Mouse (Mus musculus): Measurements from ENCODE around the gene Minpp1. TPM values are rescaled to one million over a fixed set of nuclear protein-coding genes. Genes with fewer than 3 reads are reported as not detected.

Gene Minpp1
- total and polyA plus RNA-seq, 3 experiments: 176 to 256 TPM; not detected in 1

DNA sequence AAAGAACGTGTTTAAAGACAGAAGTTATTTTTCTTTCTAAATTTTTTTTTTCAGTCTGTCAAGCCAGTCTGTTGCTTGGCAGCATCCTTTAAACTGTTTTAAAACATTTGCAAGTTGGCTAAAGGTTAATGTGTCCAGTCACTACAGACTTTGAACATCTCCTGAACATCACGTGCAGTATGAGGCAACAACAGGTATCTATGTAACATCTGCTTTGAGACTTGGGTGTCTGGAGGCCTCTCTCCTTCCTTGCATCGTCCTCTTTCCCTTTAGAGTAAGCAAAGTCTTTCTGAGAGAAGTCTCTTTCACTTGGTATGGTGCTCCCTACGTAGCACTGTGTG lies 8.9 kb upstream of the Minpp1 start (continued):
- peak; percentile 73 for TF ChIP-seq USF1 (IDR thresholded peaks at IDR 0.05; ENCODE audit: low read depth, low read length)
- TF ChIP-seq SMC3 (IDR thresholded peaks at IDR 0.05; ENCODE audit: low read depth, low read length): no peak
- TF ChIP-seq ETS1 (IDR thresholded peaks at IDR 0.05; ENCODE audit: low read depth, low read length): peak; percentile 53
- TF ChIP-seq MXI1 (IDR thresholded peaks at IDR 0.05; ENCODE audit: low read depth, low read length): peak; percentile 30; the same call in 1 of the 2 replicates
- TF ChIP-seq ZMIZ1 (IDR thresholded peaks at IDR 0.05; ENCODE audit: low read depth, low read length): 0 out of 2 replicates have a peak, but pooled peaks have one; percentile 47

- H3K27me3 ChIP-seq (ENCODE audit: control insufficient read depth in 1 of 2, insufficient read depth in 2 of 2, low read length in 2 of 2): no peaks in the 10 kb centered on the region
- peak; percentile 88 for DNase-seq (ENCODE audit: low read depth, low spot score)
- peak overlapping the region; percentile 20 to 27; a peak in 3 of 4 replicates for H3K4me3 ChIP-seq (ENCODE audit: control insufficient read depth in 1 of 2, insufficient read depth in 1 of 2, low read depth in 2 of 2, low read length in 2 of 2)
- H3K9me3 ChIP-seq (replicated peaks; ENCODE audit: insufficient read depth, low read length): no peaks in the 10 kb centered on the region
- H3K9ac ChIP-seq (ENCODE audit: control insufficient read depth, low read depth, low read length, poor library complexity, severe bottlenecking): peak overlapping the region; percentile 61
- peaks cover 0 to 68% of the 10 kb centered on the region in 2 experiments; a peak in 2 of 4 replicates for H3K36me3 ChIP-seq (ENCODE audit: control insufficient read depth in 1 of 2, insufficient read depth in 2 of 2, low read length in 2 of 2)
- peak overlapping the region; percentile 90 for H3K27ac ChIP-seq (ENCODE audit: control insufficient read depth, low read depth, low read length)
- peaks cover 31 to 54% of the 10 kb centered on the region in 2 experiments for H3K4me1 ChIP-seq (ENCODE audit: control insufficient read depth in 1 of 2, insufficient read depth in 2 of 2, low read length in 2 of 2)
- H3K79me2 ChIP-seq (ENCODE audit: control insufficient read depth, insufficient read depth, low read length, poor library complexity): peaks cover 6% of the 10 kb centered on the region
- TF ChIP-seq MYB (IDR thresholded peaks at IDR 0.05; ENCODE audit: low read depth, low read length) (peak; percentile 99), MAFK (IDR thresholded peaks at IDR 0.05; ENCODE audit: borderline replicate concordance, low read depth, low read length) (peak; percentile 61; the same call in 1 of the 2 replicates), ELF1 (IDR thresholded peaks at IDR 0.05; ENCODE audit: low read depth, low read length) (no peak), USF1 (IDR thresholded peaks at IDR 0.05; ENCODE audit: low read depth, low read length) (no peak), ETS1 (IDR thresholded peaks at IDR 0.05; ENCODE audit: low read depth, low read length) (peak; percentile 92), MAX (IDR thresholded peaks at IDR 0.05; ENCODE audit: low read length) (peak; percentile 62), SMC3 (IDR thresholded peaks at IDR 0.05; ENCODE audit: low read depth, low read length) (no peak), NELFE (IDR thresholded peaks at IDR 0.05; ENCODE audit: low read depth, low read length) (peak; percentile 66), ZC3H11A (IDR thresholded peaks at IDR 0.05; ENCODE audit: low read depth, low read length) (no peak), HCFC1 (IDR thresholded peaks at IDR 0.05; ENCODE audit: low read depth, low read length) (no peak), TBP (IDR thresholded peaks at IDR 0.05; ENCODE audit: low read depth, low read length) (peak; percentile 34; the same call in 1 of the 2 replicates), MYC (IDR thresholded peaks at IDR 0.05; ENCODE audit: low read depth, low read length) (peak; percentile 53), RCOR1 (IDR thresholded peaks at IDR 0.05; ENCODE audit: low read depth, low read length) (peak; percentile 83), MXI1 (IDR thresholded peaks at IDR 0.05; ENCODE audit: low read depth, low read length) (peak; percentile 61), CTCF (IDR thresholded peaks at IDR 0.05 in 2 of 3, conservative IDR thresholded peaks at IDR 0.05 in 1 of 3; ENCODE audit: control insufficient read depth in 1 of 3, insufficient read depth in 1 of 3, low read depth in 2 of 3, low read length in 3 of 3, poor library complexity in 1 of 3, severe bottlenecking in 1 of 3) (no peak), NRF1 (IDR thresholded peaks at IDR 0.05; ENCODE audit: insufficient read depth, low read depth, low read length, poor library complexity, severe bottlenecking) (no peak), CHD2 (IDR thresholded peaks at IDR 0.05; ENCODE audit: low read length) (peak; percentile 47; the same call in 1 of the 2 replicates), RAD21 (IDR thresholded peaks at IDR 0.05; ENCODE audit: low read depth, low read length) (no peak), MEF2A (IDR thresholded peaks at IDR 0.05; ENCODE audit: extremely low read depth, insufficient replicate concordance, low read depth, low read length, poor library complexity, severe bottlenecking) (no peak), EP300 (IDR thresholded peaks at IDR 0.05; ENCODE audit: low read depth in 1 of 2, low read length in 2 of 2) (peak; percentile 100), E2F4 (IDR thresholded peaks at IDR 0.05; ENCODE audit: borderline replicate concordance, low read depth, low read length) (peak; percentile 66; the same call in 1 of the 2 replicates), POLR2AphosphoS2 (IDR thresholded peaks at IDR 0.05; ENCODE audit: low read length) (peak; percentile 72; the same call in 1 of the 2 replicates), USF2 (IDR thresholded peaks at IDR 0.05; ENCODE audit: borderline replicate concordance in 1 of 2, insufficient read depth in 1 of 2, low read depth in 1 of 2, low read length in 2 of 2) (no peak), GATA1 (IDR thresholded peaks at IDR 0.05; ENCODE audit: low read depth, low read length) (peak; percentile 96), CHD1 (IDR thresholded peaks at IDR 0.05; ENCODE audit: low read depth, low read length) (peak; percentile 82; the same call in 1 of the 2 replicates), ZMIZ1 (IDR thresholded peaks at IDR 0.05; ENCODE audit: low read depth, low read length) (peak; percentile 67; the same call in 1 of the 2 replicates), TAL1 (IDR thresholded peaks at IDR 0.05; ENCODE audit: low read length) (peak; percentile 65), JUND (IDR thresholded peaks at IDR 0.05; ENCODE audit: low read depth, low read length) (peak; percentile 82; the same call in 1 of the 2 replicates), GABPA (IDR thresholded peaks at IDR 0.05; ENCODE audit: low read depth, low read length) (0 out of 2 replicates have a peak, but pooled peaks have one; percentile 59), TCF12 (IDR thresholded peaks at IDR 0.05; ENCODE audit: low read depth, low read length) (peak; percentile 98), BHLHE40 (IDR thresholded peaks at IDR 0.05; ENCODE audit: borderline replicate concordance, low read depth, low read length) (peak; percentile 55), POLR2A (IDR thresholded peaks at IDR 0.05; ENCODE audit: control insufficient read depth in 1 of 2, insufficient read depth in 1 of 2, low read depth in 1 of 2, low read length in 2 of 2, poor library complexity in 1 of 2) (peak in 1 of 2 experiments; percentile 39; a peak in 1 of 4 replicates), KAT2A (conservative IDR thresholded peaks at IDR 0.05; ENCODE audit: low read depth, low read length) (no peak; the same call in 1 of the 2 replicates)
Measured at GRCm38 (mm10) chr19:32480255-32480654, 5.3 kb upstream of the Minpp1 start.

All from MEL (cell line).